Mouse (Mus musculus): ENCODE results near the gene Chd2. TPM values are rescaled to one million over a fixed set of nuclear protein-coding genes. Genes with fewer than 3 reads are reported as not detected.

Gene Chd2
- total and polyA plus RNA-seq, 3 experiments, result 76.7 to 217 (median 125) TPM

GRCm38 (mm10) chr7:73479506-73479905, 62.1 kb downstream of the Chd2 start:
- TF ChIP-seq GATA1 (IDR thresholded peaks at IDR 0.05; ENCODE audit: borderline replicate concordance, low read length) (no peak), CTCF (IDR thresholded peaks at IDR 0.05; ENCODE audit: low read depth, low read length) (no peak), GATA2 (IDR thresholded peaks at IDR 0.05; ENCODE audit: borderline replicate concordance, low read depth, low read length) (no peak), TAL1 (conservative IDR thresholded peaks at IDR 0.05; ENCODE audit: low read depth, low read length) (no peak), POLR2AphosphoS5 (IDR thresholded peaks at IDR 0.05; ENCODE audit: insufficient replicate concordance, low read depth, low read length) (no peak)
- Histone ChIP-seq H3K27me3 (ENCODE audit: insufficient read depth, low read length) (no peaks in the 10 kb centered on the region), H3K4me3 (ENCODE audit: low read depth, low read length) (no peak overlapping the region), H3K36me3 (replicated peaks) (peaks cover 95% of the 10 kb centered on the region), H3K4me1 (ENCODE audit: insufficient read depth, low read depth, low read length) (0 out of 2 replicates have a peak, but pooled peaks cover 4% of the 10 kb centered on the region), H3K9me3 (replicated peaks) (no peaks in the 10 kb centered on the region)
- no peak for DNase-seq (ENCODE audit: low spot score)
- no peak for ATAC-seq (ENCODE audit: extremely low read depth, insufficient number of reproducible peaks, low FRiP score, poor library complexity, severe bottlenecking)

- DNase-seq (ENCODE audit: low spot score), result no peak
- H3K36me3 ChIP-seq (replicated peaks), result peaks cover 97% of the 10 kb centered on the region
- no peak for ATAC-seq (ENCODE audit: extremely low read depth, insufficient number of reproducible peaks, low FRiP score, poor library complexity, severe bottlenecking)
Measured at GRCm38 (mm10) chr7:73478157-73479058, 63.2 kb downstream of the Chd2 start.

GRCm38 (mm10) chr7:73467741-73468140, 73.9 kb downstream of the Chd2 start:
- H3K4me3 ChIP-seq (ENCODE audit: low read depth, low read length), result no peak overlapping the region
- H3K27me3 ChIP-seq (ENCODE audit: insufficient read depth, low read length), result no peaks in the 10 kb centered on the region
- TF ChIP-seq POLR2AphosphoS5 (IDR thresholded peaks at IDR 0.05; ENCODE audit: insufficient replicate concordance, low read depth, low read length) (no peak), TAL1 (conservative IDR thresholded peaks at IDR 0.05; ENCODE audit: low read depth, low read length) (no peak), GATA2 (IDR thresholded peaks at IDR 0.05; ENCODE audit: borderline replicate concordance, low read depth, low read length) (no peak), GATA1 (IDR thresholded peaks at IDR 0.05; ENCODE audit: borderline replicate concordance, low read length) (no peak), CTCF (IDR thresholded peaks at IDR 0.05; ENCODE audit: low read depth, low read length) (no peak)
- H3K4me1 ChIP-seq (ENCODE audit: insufficient read depth, low read depth, low read length), result no peaks in the 10 kb centered on the region
- DNase-seq (ENCODE audit: low spot score), result no peak
- no peak for ATAC-seq (ENCODE audit: extremely low read depth, insufficient number of reproducible peaks, low FRiP score, poor library complexity, severe bottlenecking)
- H3K9me3 ChIP-seq (replicated peaks), result no peaks in the 10 kb centered on the region
- H3K36me3 ChIP-seq (replicated peaks), result peaks cover 93% of the 10 kb centered on the region

More at GRCm38 (mm10) chr7:73478157-73479058, 63.2 kb downstream of the Chd2 start:
- TF ChIP-seq GATA1 (IDR thresholded peaks at IDR 0.05; ENCODE audit: borderline replicate concordance, low read length) (no peak), GATA2 (IDR thresholded peaks at IDR 0.05; ENCODE audit: borderline replicate concordance, low read depth, low read length) (no peak), POLR2AphosphoS5 (IDR thresholded peaks at IDR 0.05; ENCODE audit: insufficient replicate concordance, low read depth, low read length) (no peak), CTCF (IDR thresholded peaks at IDR 0.05; ENCODE audit: low read depth, low read length) (no peak), TAL1 (conservative IDR thresholded peaks at IDR 0.05; ENCODE audit: low read depth, low read length) (no peak)
- H3K9me3 ChIP-seq (replicated peaks), result no peaks in the 10 kb centered on the region
- no peak overlapping the region for H3K4me3 ChIP-seq (ENCODE audit: low read depth, low read length)
- H3K4me1 ChIP-seq (ENCODE audit: insufficient read depth, low read depth, low read length), result 0 out of 2 replicates have a peak, but pooled peaks cover 4% of the 10 kb centered on the region
- no peaks in the 10 kb centered on the region for H3K27me3 ChIP-seq (ENCODE audit: insufficient read depth, low read length)

DNA sequence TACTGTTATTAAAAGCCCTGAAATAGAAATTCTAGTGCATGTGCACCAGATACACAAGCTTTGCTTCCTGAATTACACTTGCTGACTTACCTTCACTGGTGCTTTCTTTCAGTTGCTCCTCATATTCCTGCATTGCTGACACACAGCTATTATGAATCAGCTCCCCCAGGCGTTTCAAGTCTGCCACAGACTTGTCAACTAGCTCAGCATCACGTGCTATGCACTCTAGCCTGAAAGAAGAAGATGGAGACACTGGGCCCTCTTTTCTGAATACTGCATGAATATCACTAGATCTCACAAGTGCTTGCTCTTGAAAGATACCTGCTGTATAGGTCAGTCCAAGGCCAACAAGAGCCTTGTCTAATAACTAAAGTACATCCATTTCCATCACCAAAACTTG, 78.1 kb downstream of the Chd2 start:
- no peak overlapping the region for H3K4me3 ChIP-seq (ENCODE audit: low read depth, low read length)
- ATAC-seq (ENCODE audit: extremely low read depth, insufficient number of reproducible peaks, low FRiP score, poor library complexity, severe bottlenecking) (no peak), DNase-seq (ENCODE audit: low spot score) (no peak)
- TF ChIP-seq GATA1 (IDR thresholded peaks at IDR 0.05; ENCODE audit: borderline replicate concordance, low read length), result no peak
- TF ChIP-seq GATA2 (IDR thresholded peaks at IDR 0.05; ENCODE audit: borderline replicate concordance, low read depth, low read length), result no peak
- TF ChIP-seq CTCF (IDR thresholded peaks at IDR 0.05; ENCODE audit: low read depth, low read length), result no peak
- no peak for TF ChIP-seq TAL1 (conservative IDR thresholded peaks at IDR 0.05; ENCODE audit: low read depth, low read length)
- no peak for TF ChIP-seq POLR2AphosphoS5 (IDR thresholded peaks at IDR 0.05; ENCODE audit: insufficient replicate concordance, low read depth, low read length)
- H3K27me3 ChIP-seq (ENCODE audit: insufficient read depth, low read length), result no peaks in the 10 kb centered on the region
- no peaks in the 10 kb centered on the region for H3K4me1 ChIP-seq (ENCODE audit: insufficient read depth, low read depth, low read length)
- no peaks in the 10 kb centered on the region for H3K9me3 ChIP-seq (replicated peaks)
- peaks cover 94% of the 10 kb centered on the region for H3K36me3 ChIP-seq (replicated peaks)

- no peak for DNase-seq (ENCODE audit: low spot score)
- no peak for ATAC-seq (ENCODE audit: extremely low read depth, insufficient number of reproducible peaks, low FRiP score, poor library complexity, severe bottlenecking)
- Histone ChIP-seq H3K4me1 (ENCODE audit: insufficient read depth, low read depth, low read length) (no peaks in the 10 kb centered on the region), H3K27me3 (ENCODE audit: insufficient read depth, low read length) (no peaks in the 10 kb centered on the region), H3K9me3 (replicated peaks) (no peaks in the 10 kb centered on the region), H3K4me3 (ENCODE audit: low read depth, low read length) (no peak overlapping the region), H3K36me3 (replicated peaks) (peaks cover 97% of the 10 kb centered on the region)
- TF ChIP-seq TAL1 (conservative IDR thresholded peaks at IDR 0.05; ENCODE audit: low read depth, low read length) (no peak), CTCF (IDR thresholded peaks at IDR 0.05; ENCODE audit: low read depth, low read length) (no peak), GATA2 (IDR thresholded peaks at IDR 0.05; ENCODE audit: borderline replicate concordance, low read depth, low read length) (no peak), GATA1 (IDR thresholded peaks at IDR 0.05; ENCODE audit: borderline replicate concordance, low read length) (no peak), POLR2AphosphoS5 (IDR thresholded peaks at IDR 0.05; ENCODE audit: insufficient replicate concordance, low read depth, low read length) (no peak)
Measured at GRCm38 (mm10) chr7:73454113-73454512, 87.5 kb downstream of the Chd2 start.

GRCm38 (mm10) chr7:73452187-73452808, 89.3 kb downstream of the Chd2 start:
- DNase-seq (ENCODE audit: low spot score) (no peak), ATAC-seq (ENCODE audit: extremely low read depth, insufficient number of reproducible peaks, low FRiP score, poor library complexity, severe bottlenecking) (no peak)
- Histone ChIP-seq H3K36me3 (replicated peaks) (peaks cover 97% of the 10 kb centered on the region), H3K4me3 (ENCODE audit: low read depth, low read length) (no peak overlapping the region), H3K4me1 (ENCODE audit: insufficient read depth, low read depth, low read length) (no peaks in the 10 kb centered on the region; the same call in 1 of the 2 replicates), H3K9me3 (replicated peaks) (no peaks in the 10 kb centered on the region), H3K27me3 (ENCODE audit: insufficient read depth, low read length) (no peaks in the 10 kb centered on the region)
- TF ChIP-seq CTCF (IDR thresholded peaks at IDR 0.05; ENCODE audit: low read depth, low read length) (no peak), TAL1 (conservative IDR thresholded peaks at IDR 0.05; ENCODE audit: low read depth, low read length) (no peak), GATA1 (IDR thresholded peaks at IDR 0.05; ENCODE audit: borderline replicate concordance, low read length) (no peak), GATA2 (IDR thresholded peaks at IDR 0.05; ENCODE audit: borderline replicate concordance, low read depth, low read length) (no peak), POLR2AphosphoS5 (IDR thresholded peaks at IDR 0.05; ENCODE audit: insufficient replicate concordance, low read depth, low read length) (no peak)

All from G1E (cell line).